Mouse (Mus musculus): ENCODE measurements around the gene Mlph.

DNA sequence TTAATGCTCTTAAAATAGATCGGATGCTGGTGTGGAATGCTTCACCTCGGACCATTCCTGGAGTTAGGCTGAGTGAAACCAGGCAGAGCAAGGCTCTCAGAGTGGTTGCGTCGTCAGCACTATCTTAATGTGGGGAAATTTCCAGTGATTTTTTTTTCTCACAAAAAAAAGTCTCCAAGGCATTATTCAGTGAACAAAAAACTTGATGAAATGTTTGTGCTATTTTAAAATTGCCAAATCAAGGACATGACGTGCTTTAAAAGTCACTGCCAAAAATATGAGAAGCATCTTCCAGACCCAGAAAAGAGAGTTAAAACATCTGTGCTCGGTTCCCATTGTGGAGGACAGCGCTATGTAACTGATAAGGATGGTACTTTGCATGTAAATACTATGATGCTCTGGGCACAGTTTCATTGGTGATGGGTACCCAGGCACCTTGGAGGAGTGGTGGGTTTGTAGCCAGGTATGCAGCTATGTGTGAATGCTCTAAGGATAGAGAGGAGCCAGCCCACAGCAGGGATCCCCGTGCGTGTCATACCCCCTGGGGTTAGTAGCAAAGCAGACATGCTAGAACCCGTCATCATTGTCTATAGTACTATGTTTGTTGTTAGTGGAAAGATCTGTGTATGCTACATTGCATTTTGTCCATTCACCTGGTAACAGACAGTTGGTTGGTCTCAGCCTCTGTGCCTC lies 65.9 kb downstream of the Mlph start:
- no peak for TF ChIP-seq CTCF (IDR thresholded peaks at IDR 0.05; ENCODE audit: low read depth)
- TF ChIP-seq EP300 (optimal IDR thresholded peaks at IDR 0.05): no peak
